ENCODE assay signal across 16 mouse cellular contexts in the genomic region with DNA sequence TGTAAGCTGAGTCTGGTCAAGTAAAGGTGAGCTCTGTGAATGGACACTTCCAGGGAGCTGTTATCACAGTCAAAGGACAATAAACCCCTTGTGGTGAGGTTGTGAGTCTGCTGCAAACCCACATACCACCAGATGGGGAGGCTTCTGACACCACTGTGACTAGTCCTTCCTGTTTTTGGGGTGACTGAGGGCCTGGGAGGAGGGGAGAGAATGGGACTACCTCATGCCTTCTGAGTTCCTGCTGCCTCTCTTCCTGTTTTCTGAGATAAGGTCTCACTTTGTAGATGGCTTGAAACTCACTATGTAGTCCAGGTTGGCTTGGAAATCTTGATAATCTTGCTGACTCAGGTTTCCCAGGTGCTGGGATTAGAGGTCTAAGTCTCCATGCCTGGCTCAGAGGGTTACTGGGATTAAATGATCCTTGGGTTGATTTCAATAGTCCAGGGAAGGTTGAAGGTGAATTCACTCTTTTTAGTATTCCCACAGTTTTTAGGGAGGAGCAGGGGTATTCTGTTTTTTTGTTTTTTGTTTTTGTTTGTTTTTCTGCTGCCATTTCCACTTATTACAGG. TPM values are rescaled to one million over a fixed set of nuclear protein-coding genes. Genes with fewer than 3 reads are reported as not detected.
DNase-seq lines count a peak whose midpoint lies in the region; ATAC-seq and TF ChIP-seq lines count a peak whose summit lies in the region.
"Had no signal": no experiment of that assay in that cellular context is flagged by ENCODE, and none has a peak within 500 bp of the region (broad histone marks: within the 10 kb centered on the region; RNA-seq: fewer than 3 reads in every experiment).

No protein-coding gene starts in this region.

- POLR2A ChIA-PET in Patski (lab: Charles Lee), result interaction anchor here (1.1 kb wide), 1 partner anchor 10 kb away, joined by 3 read pairs; no protein-coding TSS in a partner anchor

- peak; percentile 12 for TF ChIP-seq CTCF in Patski (IDR thresholded peaks at IDR 0.05)
- no peak; the same call in 1 of the 2 replicates for TF ChIP-seq CTCF in liver, postnatal 0 days (IDR thresholded peaks at IDR 0.05; ENCODE audit: low read depth)

- no peak overlapping the region for H3K9ac ChIP-seq in liver, embryonic 11.5 days (ENCODE audit: low read depth, low read length)
- H3K9ac ChIP-seq in liver, postnatal 0 days (replicated peaks), result no peak overlapping the region
- H3K9ac ChIP-seq in hindbrain, embryonic 12.5 days, result no peak overlapping the region
- H3K9ac ChIP-seq: heart, embryonic 13.5 days; hindbrain, embryonic 15.5 days; limb, embryonic 15.5 days; midbrain, embryonic 13.5 days had no signal

- DNase-seq in liver (peak; percentile 22), Patski (ENCODE audit: low read depth, low spot score) (no peak)
- no peak for DNase-seq in liver, embryonic 11.5 days (ENCODE audit: low spot score)
- peak; percentile 31 for DNase-seq in liver, postnatal 0 days
- peak; percentile 63 for DNase-seq in thymus, postnatal 0 days (ENCODE audit: low spot score)
- DNase-seq in embryo, embryonic 11 days, result no peak
- DNase-seq in adrenal gland, adult 18-20 months (ENCODE audit: low spot score in 2 of 2), result no peak
- DNase-seq: gastrocnemius, adult 2 months; layer of hippocampus, postnatal 36 days had no signal

- ATAC-seq in liver, embryonic 11.5 days (replicated peaks; ENCODE audit: low FRiP score), result no peak; the same call in 1 of the 2 replicates
- no peak for ATAC-seq in Patski
- no peak for ATAC-seq in liver, postnatal 0 days
- ATAC-seq in hindbrain, embryonic 12.5 days (ENCODE audit: low FRiP score), result no peak
- ATAC-seq: midbrain, embryonic 13.5 days had no signal

- H3K4me2 ChIP-seq in liver, embryonic 11.5 days, result no peak overlapping the region
- no peak overlapping the region for H3K4me2 ChIP-seq in liver, postnatal 0 days (ENCODE audit: low read depth, low read length)
- H3K4me2 ChIP-seq in hindbrain, embryonic 12.5 days (replicated peaks), result no peak overlapping the region
- H3K4me2 ChIP-seq: heart, embryonic 13.5 days; hindbrain, embryonic 15.5 days; limb, embryonic 15.5 days; midbrain, embryonic 13.5 days had no signal

- H3K4me1 ChIP-seq in liver, embryonic 11.5 days (replicated peaks; ENCODE audit: control insufficient read depth, insufficient read depth, low read length), result no peaks in the 10 kb centered on the region
- no peaks in the 10 kb centered on the region; the same call in 1 of the 2 replicates for H3K4me1 ChIP-seq in liver, postnatal 0 days (ENCODE audit: insufficient read depth)
- no peaks in the 10 kb centered on the region for H3K4me1 ChIP-seq in hindbrain, embryonic 12.5 days
- H3K4me1 ChIP-seq: embryonic facial prominence, embryonic 10.5 days; forebrain, embryonic 10.5 days; hindbrain, embryonic 15.5 days; limb, embryonic 15.5 days; midbrain, embryonic 13.5 days had no signal

- CTCF ChIA-PET in Patski (lab: Charles Lee), result no interaction called here

- H3K4me3 ChIP-seq in liver, embryonic 11.5 days (ENCODE audit: low read depth, low read length), result no peak overlapping the region
- H3K4me3 ChIP-seq in liver, postnatal 0 days (ENCODE audit: low read depth, low read length), result no peak overlapping the region
- H3K4me3 ChIP-seq in hindbrain, embryonic 12.5 days, result no peak overlapping the region
- H3K4me3 ChIP-seq: embryonic facial prominence, embryonic 10.5 days; forebrain, embryonic 10.5 days; gastrocnemius, adult 2 months; heart, embryonic 13.5 days; hindbrain, embryonic 15.5 days; limb, embryonic 15.5 days; midbrain, embryonic 13.5 days had no signal

- in situ Hi-C loops in Patski (cut with MboI; ENCODE audit: low pct_unique_long_range_greater_than_20kb), result no loop called here

- H3K27me3 ChIP-seq in liver, embryonic 11.5 days (replicated peaks; ENCODE audit: control insufficient read depth, insufficient read depth, low read length), result no peaks in the 10 kb centered on the region
- H3K27me3 ChIP-seq in Patski, result no peaks in the 10 kb centered on the region
- no peaks in the 10 kb centered on the region for H3K27me3 ChIP-seq in liver, postnatal 0 days (ENCODE audit: insufficient read depth, low read length)
- H3K27me3 ChIP-seq in hindbrain, embryonic 12.5 days, result no peaks in the 10 kb centered on the region
- H3K27me3 ChIP-seq: heart, embryonic 13.5 days; hindbrain, embryonic 15.5 days; limb, embryonic 15.5 days; midbrain, embryonic 13.5 days had no signal

- no peak for TF ChIP-seq EP300 in liver, postnatal 0 days (IDR thresholded peaks at IDR 0.05; ENCODE audit: low read depth)

- no peak overlapping the region for H3K27ac ChIP-seq in liver, embryonic 11.5 days (ENCODE audit: low read depth, low read length)
- no peak overlapping the region for H3K27ac ChIP-seq in liver, postnatal 0 days (ENCODE audit: low read depth)
- H3K27ac ChIP-seq in hindbrain, embryonic 12.5 days, result no peak overlapping the region
- H3K27ac ChIP-seq: embryonic facial prominence, embryonic 10.5 days; forebrain, embryonic 10.5 days; gastrocnemius, adult 2 months; heart, embryonic 13.5 days; hindbrain, embryonic 15.5 days; limb, embryonic 15.5 days; midbrain, embryonic 13.5 days had no signal

- no peaks in the 10 kb centered on the region for H3K36me3 ChIP-seq in liver, embryonic 11.5 days (ENCODE audit: control insufficient read depth, insufficient read depth, low read length)
- no peaks in the 10 kb centered on the region for H3K36me3 ChIP-seq in liver, postnatal 0 days (replicated peaks; ENCODE audit: insufficient read depth, low read length)
- no peaks in the 10 kb centered on the region for H3K36me3 ChIP-seq in hindbrain, embryonic 12.5 days
- H3K36me3 ChIP-seq: embryonic facial prominence, embryonic 10.5 days; forebrain, embryonic 10.5 days; heart, embryonic 13.5 days; hindbrain, embryonic 15.5 days; limb, embryonic 15.5 days; midbrain, embryonic 13.5 days had no signal

- no peaks in the 10 kb centered on the region for H3K9me3 ChIP-seq in liver, embryonic 11.5 days (ENCODE audit: control insufficient read depth, low read length)
- H3K9me3 ChIP-seq in liver, postnatal 0 days (ENCODE audit: low read length), result no peaks in the 10 kb centered on the region
- no peaks in the 10 kb centered on the region for H3K9me3 ChIP-seq in hindbrain, embryonic 12.5 days (replicated peaks)
- H3K9me3 ChIP-seq: embryonic facial prominence, embryonic 10.5 days; forebrain, embryonic 10.5 days; heart, embryonic 13.5 days; hindbrain, embryonic 15.5 days; limb, embryonic 15.5 days; midbrain, embryonic 13.5 days had no signal

RNA-seq across cellular contexts. Expression of a gene that starts 24.3 kb away (rescaled TPM):
- polyA plus RNA-seq in liver, embryonic 11.5 days (2014; fragmentation: Nextera tagmentation; extraction: Ambion mirVana), result 0.23 and 0.35 TPM in 2 replicates
- polyA plus RNA-seq in Patski (2021), result 0.74 TPM
- 0.13 and 0.15 TPM in 2 replicates for polyA plus RNA-seq in liver, postnatal 0 days (2015; fragmentation: Nextera tagmentation; extraction: Ambion mirVana)
- 0.20 and 0.23 TPM in 2 replicates for polyA plus RNA-seq in thymus, postnatal 0 days (2015; fragmentation: Nextera tagmentation; extraction: Ambion mirVana)
- polyA plus RNA-seq in hindbrain, embryonic 12.5 days (2016; fragmentation: Nextera tagmentation; extraction: Ambion mirVana), result 0.36 and 0.63 TPM in 2 replicates
- total RNA-seq in adrenal gland, adult 18-20 months (2021), result under 1 TPM; 0.48 to 0.86 TPM

RNA-seq across cellular contexts. Expression of a gene that starts 37.7 kb away (rescaled TPM):
- 8.8 and 11.6 TPM in 2 replicates for polyA plus RNA-seq in liver, embryonic 11.5 days (2014; fragmentation: Nextera tagmentation; extraction: Ambion mirVana)
- polyA plus RNA-seq in Patski (2021), result 8.2 TPM
- polyA plus RNA-seq in liver, postnatal 0 days (2015; fragmentation: Nextera tagmentation; extraction: Ambion mirVana), result 13.7 and 14.8 TPM in 2 replicates
- polyA plus RNA-seq in thymus, postnatal 0 days (2015; fragmentation: Nextera tagmentation; extraction: Ambion mirVana), result 21.4 and 24.5 TPM in 2 replicates
- polyA plus RNA-seq in hindbrain, embryonic 12.5 days (2016; fragmentation: Nextera tagmentation; extraction: Ambion mirVana), result 17.7 and 19.6 TPM in 2 replicates
- 10 to 100 TPM; 14.5 to 20.3 TPM for total RNA-seq in adrenal gland, adult 18-20 months (2021)

RNA-seq across cellular contexts. Expression of a gene that starts 54.2 kb away (rescaled TPM):
- polyA plus RNA-seq in liver, embryonic 11.5 days (2014; fragmentation: Nextera tagmentation; extraction: Ambion mirVana), result 54.8 and 57.0 TPM in 2 replicates
- 48.3 TPM for polyA plus RNA-seq in Patski (2021)
- 17.8 and 19.1 TPM in 2 replicates for polyA plus RNA-seq in liver, postnatal 0 days (2015; fragmentation: Nextera tagmentation; extraction: Ambion mirVana)
- 48.6 and 49.2 TPM in 2 replicates for polyA plus RNA-seq in thymus, postnatal 0 days (2015; fragmentation: Nextera tagmentation; extraction: Ambion mirVana)
- 81.0 and 82.8 TPM in 2 replicates for polyA plus RNA-seq in hindbrain, embryonic 12.5 days (2016; fragmentation: Nextera tagmentation; extraction: Ambion mirVana)
- total RNA-seq in adrenal gland, adult 18-20 months (2021), result 10 to 100 TPM; 53.5 to 76.3 TPM

RNA-seq across cellular contexts. Expression of a gene that starts 54.2 kb away (rescaled TPM):
- polyA plus RNA-seq in liver, embryonic 11.5 days (2014; fragmentation: Nextera tagmentation; extraction: Ambion mirVana), result 191 and 193 TPM in 2 replicates
- 53.2 TPM for polyA plus RNA-seq in Patski (2021)
- 48.8 and 52.1 TPM in 2 replicates for polyA plus RNA-seq in liver, postnatal 0 days (2015; fragmentation: Nextera tagmentation; extraction: Ambion mirVana)
- polyA plus RNA-seq in thymus, postnatal 0 days (2015; fragmentation: Nextera tagmentation; extraction: Ambion mirVana), result 112 and 121 TPM in 2 replicates
- polyA plus RNA-seq in hindbrain, embryonic 12.5 days (2016; fragmentation: Nextera tagmentation; extraction: Ambion mirVana), result 80.1 and 84.2 TPM in 2 replicates
- 10 to 100 TPM; 27.3 to 34.6 TPM for total RNA-seq in adrenal gland, adult 18-20 months (2021)

Comparison
In these comparisons a context has a peak if more than half of its experiments do, and no peak if none do; other contexts are left out.
1. DNase-seq: peak in liver (single experiment), liver, postnatal 0 days (single experiment) and thymus, postnatal 0 days (single experiment); none in liver, embryonic 11.5 days (single experiment), Patski (single experiment), embryo, embryonic 11 days (single experiment) and adrenal gland, adult 18-20 months (0 of 2).